Mouse (Mus musculus) frontal cortex, postnatal 25 days (tissue): ENCODE measurements around the gene Trim41.
"Not testable (repeated sequence)": the region's sequence is repeated elsewhere in the genome, so short reads cannot be mapped to it uniquely, and the experiment has no call there.

Experiments used
- DNase-seq, 2 experiments: peaks; one replicate each; pipeline ENCODE4 v3.0.0; 2022; ENCODE audit warnings: low spot score in 2 of 2

Gene Trim41

GRCm38 (mm10) chr11:48816800-48817665, at the start of gene Trim41:
Gene Trim41 (minus strand): TSS chr11:48817353.
- peak; percentile 97 to 98 for DNase-seq

- DNase-seq = no peak
These were observed 49.3 kb upstream of the Trim41 start for GRCm38 (mm10) chr11:48866481-48866880.

GRCm38 (mm10) chr11:48863808-48864207, 46.7 kb upstream of the Trim41 start:
- DNase-seq = no peak

GRCm38 (mm10) chr11:48862784-48863319, 45.7 kb upstream of the Trim41 start:
- no peak for DNase-seq

GRCm38 (mm10) chr11:48859014-48859413, 41.9 kb upstream of the Trim41 start:
- DNase-seq = peak in 1 of 2 experiments; percentile 25

GRCm38 (mm10) chr11:48853474-48854180, 36.5 kb upstream of the Trim41 start:
- peak; percentile 95 to 97 for DNase-seq

- DNase-seq = no peak
These were observed 35.7 kb upstream of the Trim41 start for GRCm38 (mm10) chr11:48852624-48853473.

GRCm38 (mm10) chr11:48852190-48852589, 35.0 kb upstream of the Trim41 start:
- DNase-seq = no peak

- DNase-seq = no peak
These were observed 34.3 kb upstream of the Trim41 start for GRCm38 (mm10) chr11:48851270-48851995.

- no peak for DNase-seq
These were observed 33.1 kb upstream of the Trim41 start for GRCm38 (mm10) chr11:48850240-48850639.

- no peak for DNase-seq
These were observed 29.7 kb upstream of the Trim41 start for GRCm38 (mm10) chr11:48846881-48847280.

GRCm38 (mm10) chr11:48846362-48846761, 29.2 kb upstream of the Trim41 start:
- DNase-seq = not testable (repeated sequence)

GRCm38 (mm10) chr11:48845244-48845815, 28.2 kb upstream of the Trim41 start:
- DNase-seq = no peak

- no peak for DNase-seq
These were observed 27.2 kb upstream of the Trim41 start for GRCm38 (mm10) chr11:48844309-48844708.

- DNase-seq = no peak
These were observed 26.0 kb upstream of the Trim41 start for GRCm38 (mm10) chr11:48843202-48843601.

GRCm38 (mm10) chr11:48842378-48842792, 25.2 kb upstream of the Trim41 start:
- DNase-seq = no peak

GRCm38 (mm10) chr11:48841213-48841612, 24.1 kb upstream of the Trim41 start:
- DNase-seq = no peak

GRCm38 (mm10) chr11:48840805-48841204, 23.7 kb upstream of the Trim41 start:
- no peak for DNase-seq

GRCm38 (mm10) chr11:48838879-48839680, 21.9 kb upstream of the Trim41 start:
- DNase-seq = no peak
